8 mouse cellular contexts compared by ENCODE assay signal in the genomic region with DNA sequence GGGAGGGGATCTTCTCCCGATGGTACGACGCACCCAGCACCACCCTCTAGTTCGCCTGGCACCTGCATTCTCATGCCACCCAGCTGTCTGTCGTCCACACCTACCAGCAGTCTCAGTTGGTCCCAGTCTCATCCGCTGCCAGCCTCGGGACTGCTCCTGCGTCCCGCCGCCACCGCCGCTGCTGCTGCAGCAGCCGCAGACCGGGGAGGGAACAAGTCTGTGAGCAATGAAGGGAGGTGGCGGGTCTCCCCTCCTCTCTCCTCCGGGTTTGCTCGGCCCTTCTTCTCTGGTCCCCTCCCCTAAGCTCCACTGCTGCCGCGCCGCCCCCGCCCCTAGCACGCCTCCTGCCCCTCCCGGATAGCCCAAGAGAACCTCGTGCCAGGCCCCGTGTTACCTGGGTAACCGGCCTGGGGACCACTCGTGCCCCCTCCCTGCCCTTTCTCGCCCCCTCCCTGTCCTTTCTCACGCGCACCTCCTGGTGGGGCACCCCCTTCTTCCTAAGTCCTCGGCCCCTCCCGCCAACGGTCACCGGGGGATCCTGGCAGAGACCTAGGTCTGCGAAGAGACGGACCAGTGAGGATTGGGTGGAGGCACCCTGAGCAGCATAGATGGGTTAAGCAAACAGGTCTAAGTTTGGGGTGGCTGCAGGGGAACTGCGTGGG. TPM values are rescaled to one million over a fixed set of nuclear protein-coding genes. Genes with fewer than 3 reads are reported as not detected.
DNase-seq lines count a peak whose midpoint lies in the region; ATAC-seq lines count a peak whose summit lies in the region.

A gene (minus strand): TSS at position 197 of the 662 bp plus-strand sequence.
A gene (minus strand): TSS at position 311 of the 662 bp plus-strand sequence.

- peak within 1 kb of the TSS; percentile 84 for H3K9ac ChIP-seq in midbrain, embryonic 13.5 days (replicated peaks)

- peak within 1 kb of the TSS; percentile 98 for H3K27ac ChIP-seq in limb, embryonic 10.5 days
- H3K27ac ChIP-seq in midbrain, embryonic 13.5 days = peak within 1 kb of the TSS; percentile 100

- DNase-seq in left cerebral cortex, adult 18-20 months (ENCODE audit: low spot score in 2 of 2) = peak; percentile 63 to 72
- DNase-seq in left cerebral cortex, adult 11 months (ENCODE audit: low spot score) = no peak
- peak; percentile 87 for DNase-seq in cerebellum, adult 9-11 months
- peak; percentile 67 to 70 for DNase-seq in frontal cortex, postnatal 10 days (ENCODE audit: low spot score in 2 of 2)
- DNase-seq in induced T-regulatory cell, adult 2 months (ENCODE audit: low read depth) = peak; percentile 75
- DNase-seq in limb, embryonic 10.5 days (ENCODE audit: low spot score) = peak; percentile 78
- DNase-seq in testis, postnatal 10 days (ENCODE audit: low spot score) = peak; percentile 76

- WGBS in limb, embryonic 10.5 days = 2% methylated on average over 37 of the region's 37 CpGs
- WGBS in midbrain, embryonic 13.5 days = under 1% methylated on average over 33 of the region's 37 CpGs

- H3K9me3 ChIP-seq in limb, embryonic 10.5 days (replicated peaks) = no peaks in the 10 kb centered on the region
- no peaks in the 10 kb centered on the region for H3K9me3 ChIP-seq in midbrain, embryonic 13.5 days

- H3K4me1 ChIP-seq in limb, embryonic 10.5 days = peaks cover 79% of the 10 kb centered on the region
- H3K4me1 ChIP-seq in midbrain, embryonic 13.5 days (replicated peaks) = peaks cover 80% of the 10 kb centered on the region

- peak within 1 kb of the TSS; percentile 83 for H3K4me3 ChIP-seq in limb, embryonic 10.5 days
- H3K4me3 ChIP-seq in midbrain, embryonic 13.5 days (replicated peaks) = peak within 1 kb of the TSS; percentile 56

- ATAC-seq in midbrain, embryonic 13.5 days = peak; percentile 7

- no peaks in the 10 kb centered on the region for H3K27me3 ChIP-seq in limb, embryonic 10.5 days (ENCODE audit: low read depth, poor library complexity, severe bottlenecking)
- H3K27me3 ChIP-seq in midbrain, embryonic 13.5 days = no peaks in the 10 kb centered on the region

- H3K4me2 ChIP-seq in midbrain, embryonic 13.5 days (replicated peaks) = peak within 1 kb of the TSS; percentile 85

- H3K36me3 ChIP-seq in limb, embryonic 10.5 days = peaks cover 42% of the 10 kb centered on the region
- peaks cover 27% of the 10 kb centered on the region for H3K36me3 ChIP-seq in midbrain, embryonic 13.5 days

RNA-seq across cellular contexts. Expression of the first gene that starts in this region (rescaled TPM):
- total RNA-seq in left cerebral cortex, adult 18-20 months (2021) = 10 to 100 TPM; 45.7 to 55.3 TPM
- 30.8 and 44.7 TPM in 2 replicates for polyA plus RNA-seq in limb, embryonic 10.5 days (2016; fragmentation: Nextera tagmentation; extraction: Ambion mirVana)
- polyA plus RNA-seq in midbrain, embryonic 13.5 days (2015; fragmentation: Nextera tagmentation; extraction: Ambion mirVana) = 72.0 and 73.9 TPM in 2 replicates

RNA-seq across cellular contexts. Expression of the second gene that starts in this region (rescaled TPM):
- total RNA-seq in left cerebral cortex, adult 18-20 months (2021) = 100 to 1,000 TPM; 202 to 211 TPM
- 2.9 and 4.4 TPM in 2 replicates for polyA plus RNA-seq in limb, embryonic 10.5 days (2016; fragmentation: Nextera tagmentation; extraction: Ambion mirVana)
- polyA plus RNA-seq in midbrain, embryonic 13.5 days (2015; fragmentation: Nextera tagmentation; extraction: Ambion mirVana) = 10.8 and 11.9 TPM in 2 replicates
